ENCODE assay signal across 29 mouse cellular contexts in the genomic region with DNA sequence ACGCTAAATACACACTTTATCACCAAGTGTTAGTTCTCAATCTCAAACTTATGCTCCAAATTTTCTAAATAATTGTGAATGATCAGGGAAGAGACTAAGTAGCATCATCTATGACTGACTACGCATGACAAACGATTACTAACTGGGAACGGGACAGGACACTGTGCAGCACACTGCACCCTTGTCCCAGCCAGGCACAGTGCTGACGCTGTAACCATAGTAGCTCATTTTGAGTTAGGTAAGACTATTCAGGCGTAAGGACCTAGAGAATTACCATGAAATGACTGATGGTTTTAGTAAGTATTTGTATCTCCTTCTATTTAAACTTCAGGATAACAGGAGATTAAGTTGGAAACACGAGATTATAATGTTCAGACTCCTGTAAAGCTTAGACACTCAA. TPM values are rescaled to one million over a fixed set of nuclear protein-coding genes. Genes with fewer than 3 reads are reported as not detected.
A peak's percentile ranks its signal among the peaks of the same experiment; 100 is the strongest.
DNase-seq lines count a peak whose midpoint lies in the region; ATAC-seq and TF ChIP-seq lines count a peak whose summit lies in the region.
"Had no signal": no experiment of that assay in that cellular context is flagged by ENCODE, and none has a peak within 500 bp of the region (broad histone marks: within the 10 kb centered on the region; RNA-seq: fewer than 3 reads in every experiment).

No protein-coding gene starts in this region.

- no peak overlapping the region for H3K9ac ChIP-seq in liver, embryonic 11.5 days (ENCODE audit: low read depth, low read length)
- H3K9ac ChIP-seq in liver, postnatal 0 days (replicated peaks) = no peak overlapping the region
- H3K9ac ChIP-seq: embryonic facial prominence, embryonic 12.5 days; hindbrain, embryonic 15.5 days; kidney, embryonic 15.5 days; limb, embryonic 12.5 days; neural tube, embryonic 12.5 days had no signal

- no peak for TF ChIP-seq EP300 in liver, postnatal 0 days (IDR thresholded peaks at IDR 0.05; ENCODE audit: low read depth)

- H3K9me3 ChIP-seq in liver, embryonic 11.5 days (ENCODE audit: control insufficient read depth, low read length) = no peaks in the 10 kb centered on the region
- no peaks in the 10 kb centered on the region for H3K9me3 ChIP-seq in liver, postnatal 0 days (ENCODE audit: low read length)
- H3K9me3 ChIP-seq: embryonic facial prominence, embryonic 12.5 days; heart, embryonic 13.5 days; hindbrain, embryonic 15.5 days; kidney, embryonic 15.5 days; limb, embryonic 12.5 days; midbrain, embryonic 10.5 days; neural tube, embryonic 12.5 days had no signal

- H3K36me3 ChIP-seq in liver, embryonic 11.5 days (ENCODE audit: control insufficient read depth, insufficient read depth, low read length) = no peaks in the 10 kb centered on the region
- H3K36me3 ChIP-seq in liver, postnatal 0 days (replicated peaks; ENCODE audit: insufficient read depth, low read length) = no peaks in the 10 kb centered on the region
- H3K36me3 ChIP-seq: embryonic facial prominence, embryonic 12.5 days; heart, embryonic 13.5 days; hindbrain, embryonic 15.5 days; kidney, embryonic 15.5 days; limb, embryonic 12.5 days; midbrain, embryonic 10.5 days; neural tube, embryonic 12.5 days had no signal

- WGBS in liver, embryonic 11.5 days = 69% methylated on average over 7 of the region's 7 CpGs
- 65% methylated on average over 7 of the region's 7 CpGs for WGBS in liver, postnatal 0 days (ENCODE audit: insufficient replicate concordance)

- H3K4me3 ChIP-seq in gastrocnemius, adult 2 months = peak overlapping the region; percentile 17; the same call in 1 of the 2 replicates
- H3K4me3 ChIP-seq in liver, embryonic 11.5 days (ENCODE audit: low read depth, low read length) = no peak overlapping the region
- no peak overlapping the region for H3K4me3 ChIP-seq in liver, postnatal 0 days (ENCODE audit: low read depth, low read length)
- H3K4me3 ChIP-seq: embryonic facial prominence, embryonic 12.5 days; heart, embryonic 13.5 days; hindbrain, embryonic 15.5 days; kidney, embryonic 15.5 days; left cerebral cortex, adult 2 months; limb, embryonic 12.5 days; midbrain, embryonic 10.5 days; myocyte; neural tube, embryonic 12.5 days had no signal

- DNase-seq in gastrocnemius, adult 2 months = no peak
- DNase-seq in gastrocnemius, adult 18-20 months (ENCODE audit: low spot score) = no peak
- DNase-seq in liver, embryonic 11.5 days (ENCODE audit: low spot score) = no peak
- DNase-seq in liver = no peak
- DNase-seq in liver, postnatal 0 days = no peak
- DNase-seq in lung, postnatal 10 days = no peak
- DNase-seq: adrenal gland, postnatal 10 days; cerebellum, adult 11 months; embryo, embryonic 11 days; gastrocnemius, postnatal 36 days; heart, postnatal 4 days; kidney, adult 18-20 months; kidney, postnatal 25 days; right cerebral cortex, postnatal 25 days; thymus, postnatal 14 days had no signal

- H3K4me1 ChIP-seq in liver, embryonic 11.5 days (replicated peaks; ENCODE audit: control insufficient read depth, insufficient read depth, low read length) = peaks cover 64% of the 10 kb centered on the region
- peaks cover 39% of the 10 kb centered on the region for H3K4me1 ChIP-seq in liver, postnatal 0 days (ENCODE audit: insufficient read depth)

- intact Hi-C loops in gastrocnemius, adult 2 months (cut with DNase I) = loop anchor here (2.0 kb wide), 1 partner anchor 33 kb away; the partner anchor contains the start of gene Arhgap10

- peak overlapping the region; percentile 80 for H3K27ac ChIP-seq in gastrocnemius, adult 2 months
- H3K27ac ChIP-seq in liver, embryonic 11.5 days (ENCODE audit: low read depth, low read length) = no peak overlapping the region
- 0 out of 2 replicates have a peak overlapping the region, but pooled peaks have one; percentile 69 for H3K27ac ChIP-seq in liver, postnatal 0 days (ENCODE audit: low read depth)
- H3K27ac ChIP-seq: embryonic facial prominence, embryonic 12.5 days; hindbrain, embryonic 15.5 days; kidney, embryonic 15.5 days; left cerebral cortex, adult 2 months; limb, embryonic 12.5 days; midbrain, embryonic 10.5 days; neural tube, embryonic 12.5 days had no signal

- TF ChIP-seq CTCF in gastrocnemius, adult 2 months (IDR thresholded peaks at IDR 0.05) = no peak
- TF ChIP-seq CTCF in liver, postnatal 0 days (IDR thresholded peaks at IDR 0.05; ENCODE audit: low read depth) = no peak

- ATAC-seq in liver, embryonic 11.5 days (replicated peaks; ENCODE audit: low FRiP score) = no peak
- no peak for ATAC-seq in liver, postnatal 0 days
- ATAC-seq in monocyte, adult 5-6 weeks (replicated peaks; ENCODE audit: insufficient number of reproducible peaks, low FRiP score, low TSS enrichment, poor library complexity, severe bottlenecking) = no peak
- ATAC-seq: forebrain, embryonic 14.5 days; inflammation-experienced regulatory T-cells, adult 6 months; midbrain, embryonic 16.5 days had no signal

- H3K27me3 ChIP-seq in liver, embryonic 11.5 days (replicated peaks; ENCODE audit: control insufficient read depth, insufficient read depth, low read length) = no peaks in the 10 kb centered on the region
- H3K27me3 ChIP-seq in liver, postnatal 0 days (ENCODE audit: insufficient read depth, low read length) = no peaks in the 10 kb centered on the region
- H3K27me3 ChIP-seq: CH12.LX; embryonic facial prominence, embryonic 12.5 days; heart, embryonic 13.5 days; hindbrain, embryonic 15.5 days; kidney, embryonic 15.5 days; limb, embryonic 12.5 days; neural tube, embryonic 12.5 days had no signal

- H3K4me2 ChIP-seq in liver, embryonic 11.5 days = peak overlapping the region; percentile 15; the same call in 1 of the 2 replicates
- H3K4me2 ChIP-seq in liver, postnatal 0 days (ENCODE audit: low read depth, low read length) = no peak overlapping the region
- H3K4me2 ChIP-seq: embryonic facial prominence, embryonic 12.5 days; heart, embryonic 13.5 days; hindbrain, embryonic 15.5 days; kidney, embryonic 15.5 days; limb, embryonic 12.5 days; neural tube, embryonic 12.5 days had no signal

RNA-seq across cellular contexts. Expression of gene Arhgap10, which starts 33.5 kb away (rescaled TPM):
- total RNA-seq in gastrocnemius, adult 2 months (2021) = 10 to 100 TPM; 54.4 to 55.9 TPM
- total RNA-seq in gastrocnemius, adult 18-20 months (2021) = 10 to 100 TPM; 37.6 to 40.7 TPM
- polyA plus RNA-seq in liver, embryonic 11.5 days (2014; fragmentation: Nextera tagmentation; extraction: Ambion mirVana) = 20.1 and 20.2 TPM in 2 replicates
- polyA plus RNA-seq in liver, postnatal 0 days (2015; fragmentation: Nextera tagmentation; extraction: Ambion mirVana) = 3.9 and 4.1 TPM in 2 replicates
- 6.9 to 51.9 TPM (median 11.5 TPM) in 3 replicates for total RNA-seq in monocyte, adult 5-6 weeks (2017)
